Mouse (Mus musculus) stomach, postnatal 0 days (tissue): ENCODE results near the gene Gfod1.

Experiments
- CTCF ChIP-seq: IDR thresholded peaks from 2 replicates; pipeline ENCODE4 v1.5.1; 2016; ENCODE audit warnings: antibody characterized with exemption, low read depth, mild to moderate bottlenecking, moderate library complexity
- EP300 ChIP-seq: optimal IDR thresholded peaks from 2 replicates; pipeline ENCODE3; 2016; ENCODE audit warnings: antibody characterized with exemption

DNA sequence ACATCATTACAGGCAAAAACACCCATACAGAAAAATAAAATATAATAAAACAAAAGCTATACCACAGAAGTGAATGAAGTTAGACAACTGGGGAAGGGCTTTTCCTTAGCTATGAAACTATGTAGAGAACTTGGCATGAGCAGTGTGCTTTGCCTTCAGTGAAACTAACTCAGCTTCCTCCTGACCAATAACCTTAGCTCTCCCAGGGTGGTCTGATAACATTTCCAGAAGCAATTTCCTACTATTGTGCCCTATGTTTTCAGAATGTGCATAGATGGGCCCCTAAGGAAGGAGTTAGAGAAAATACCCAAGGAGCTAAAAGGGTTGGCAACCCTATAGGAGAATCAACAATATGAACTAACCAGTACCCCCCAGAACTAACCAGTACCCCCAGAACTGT lies 42.9 kb upstream of the Gfod1 start:
- no peak for TF ChIP-seq CTCF
- TF ChIP-seq EP300 = no peak
